Mouse (Mus musculus): ENCODE results near the gene Nudt17.
"Not testable (repeated sequence)": the region's sequence is repeated elsewhere in the genome, so short reads cannot be mapped to it uniquely, and the experiment has no call there.

Gene Nudt17

DNA sequence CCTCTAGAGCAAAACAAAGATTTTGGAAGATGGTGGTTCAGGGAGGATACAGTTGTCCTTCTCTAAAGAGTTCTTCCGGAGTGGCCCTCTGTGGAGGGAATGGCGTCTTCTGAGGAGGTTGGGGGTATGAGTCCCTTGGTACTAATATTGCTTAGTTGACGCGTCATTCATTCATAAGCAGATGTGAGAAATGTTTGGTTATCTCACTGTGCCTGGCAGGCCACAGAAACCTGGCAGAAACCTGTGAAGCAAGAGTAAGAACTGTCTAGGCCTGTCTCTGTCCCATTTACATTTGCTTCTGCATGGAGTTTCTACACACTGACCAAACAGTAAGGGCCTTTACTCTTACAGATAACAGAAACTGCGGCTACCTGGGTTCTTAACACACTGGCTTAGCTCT lies 36.8 kb downstream of the Nudt17 start:
- no peak for DNase-seq (ENCODE audit: low spot score in 2 of 2)

DNA sequence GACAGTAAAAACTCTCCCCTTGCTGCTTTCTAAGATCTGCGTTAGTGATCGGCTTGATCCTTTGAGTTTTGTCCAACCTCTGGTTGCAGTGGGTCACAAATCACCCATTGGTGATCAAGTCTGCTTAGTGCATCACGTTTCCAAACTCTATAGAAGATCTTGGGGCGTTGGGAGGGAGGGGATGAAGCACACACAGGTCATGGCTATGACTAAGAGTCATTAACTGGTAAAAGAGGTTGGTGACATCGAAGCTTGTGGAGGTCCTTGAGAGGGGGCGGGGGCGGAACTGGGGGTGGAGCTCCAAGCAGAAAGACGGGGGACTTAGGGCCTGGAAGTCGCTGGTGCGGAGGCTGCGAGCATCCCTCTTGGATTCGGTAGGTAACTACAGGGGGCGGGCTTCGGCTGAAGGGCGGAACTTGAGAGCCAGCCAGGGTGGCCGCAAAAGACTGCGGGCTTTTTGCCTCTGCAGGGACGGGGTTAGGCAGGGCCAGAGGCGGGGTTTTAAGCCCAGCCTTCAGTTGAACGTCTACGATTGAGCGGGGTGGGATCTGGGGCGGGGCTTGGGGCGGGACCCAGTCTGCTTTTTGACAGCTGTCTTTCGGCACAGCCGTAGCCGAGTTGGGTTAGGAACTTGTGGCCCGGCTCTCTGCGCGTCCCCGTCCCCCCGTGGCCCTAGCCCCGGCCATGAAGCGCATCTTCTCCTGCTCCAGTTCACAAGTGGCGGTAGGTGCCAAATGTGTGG lies 38.5 kb downstream of the Nudt17 start, which contains the start of gene Ankrd35:
Gene Ankrd35, plus strand, starts transcription at position 405 of the 742 bp plus-strand sequence.
- peak; percentile 32 to 64 for DNase-seq (ENCODE audit: low spot score in 2 of 2)

DNA sequence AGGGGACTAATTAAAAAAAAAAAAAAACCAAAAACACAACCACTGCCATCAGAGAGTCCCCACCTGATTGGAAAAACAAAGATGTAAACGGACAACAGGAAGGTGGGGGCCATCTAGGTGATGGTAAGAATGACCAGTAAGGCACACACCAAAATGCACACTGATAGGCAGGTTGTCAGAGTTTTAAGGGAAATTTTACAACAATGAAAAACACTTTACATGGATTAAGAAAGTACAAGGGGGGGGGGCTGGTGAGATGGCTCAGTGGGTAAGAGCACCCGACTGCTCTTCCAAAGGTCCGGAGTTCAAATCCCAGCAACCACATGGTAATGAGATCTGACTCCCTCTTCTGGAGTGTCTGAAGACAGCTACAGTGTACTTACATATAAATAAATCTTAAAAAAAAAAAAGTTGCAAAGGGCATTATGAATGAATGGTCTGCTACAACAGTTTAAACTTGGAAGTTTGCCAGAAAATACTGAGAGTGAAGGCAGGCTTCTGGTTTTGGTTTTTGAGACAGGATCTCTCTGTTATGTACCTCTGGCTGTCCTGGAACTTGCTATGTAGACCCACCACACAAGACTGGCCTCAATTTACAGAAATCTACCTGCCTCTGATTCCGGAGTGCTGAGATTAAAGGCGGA lies 39.8 kb downstream of the Nudt17 start:
- DNase-seq (ENCODE audit: low spot score in 2 of 2): no peak

DNA sequence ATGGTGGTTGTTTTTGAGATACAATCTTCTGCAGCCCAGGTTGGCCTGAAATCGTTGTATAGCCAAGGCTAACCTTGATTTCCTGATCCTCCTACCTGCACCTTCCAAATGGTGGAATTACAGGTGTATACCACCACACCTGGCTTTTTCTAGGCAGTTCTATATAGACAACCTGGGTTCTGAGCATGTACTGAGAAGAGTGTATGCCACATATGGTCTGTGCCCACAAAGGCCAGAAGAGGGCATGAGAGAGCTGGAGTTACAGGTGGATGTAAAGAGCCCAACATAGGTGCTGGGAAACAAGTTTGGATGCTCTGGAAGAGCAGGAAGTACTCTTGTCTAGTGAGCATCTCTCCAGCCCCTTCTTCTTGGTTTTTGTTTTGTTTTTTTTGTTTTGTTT lies 41.0 kb downstream of the Nudt17 start:
- no peak for DNase-seq (ENCODE audit: low spot score in 2 of 2)

DNA sequence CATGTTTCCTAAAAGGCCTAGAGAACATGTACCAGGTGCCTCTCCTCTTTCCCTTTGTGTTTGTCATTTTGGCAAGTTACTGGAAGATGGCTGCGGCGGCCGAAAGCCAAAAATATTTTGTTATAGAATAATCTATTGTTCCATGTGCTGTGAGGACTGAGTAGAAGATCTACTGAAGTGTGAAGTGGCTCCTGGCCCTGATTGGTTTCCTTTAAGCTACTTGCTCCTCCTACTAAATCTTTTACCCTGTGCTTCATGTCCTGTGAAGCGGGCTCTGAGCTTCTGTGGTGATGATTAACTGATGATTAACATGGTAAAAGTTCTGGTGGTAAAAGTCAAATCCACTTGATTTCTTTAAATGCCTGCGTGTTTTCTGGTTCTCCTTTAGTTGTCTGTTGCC lies 41.4 kb downstream of the Nudt17 start:
- no peak for DNase-seq (ENCODE audit: low spot score in 2 of 2)

DNA sequence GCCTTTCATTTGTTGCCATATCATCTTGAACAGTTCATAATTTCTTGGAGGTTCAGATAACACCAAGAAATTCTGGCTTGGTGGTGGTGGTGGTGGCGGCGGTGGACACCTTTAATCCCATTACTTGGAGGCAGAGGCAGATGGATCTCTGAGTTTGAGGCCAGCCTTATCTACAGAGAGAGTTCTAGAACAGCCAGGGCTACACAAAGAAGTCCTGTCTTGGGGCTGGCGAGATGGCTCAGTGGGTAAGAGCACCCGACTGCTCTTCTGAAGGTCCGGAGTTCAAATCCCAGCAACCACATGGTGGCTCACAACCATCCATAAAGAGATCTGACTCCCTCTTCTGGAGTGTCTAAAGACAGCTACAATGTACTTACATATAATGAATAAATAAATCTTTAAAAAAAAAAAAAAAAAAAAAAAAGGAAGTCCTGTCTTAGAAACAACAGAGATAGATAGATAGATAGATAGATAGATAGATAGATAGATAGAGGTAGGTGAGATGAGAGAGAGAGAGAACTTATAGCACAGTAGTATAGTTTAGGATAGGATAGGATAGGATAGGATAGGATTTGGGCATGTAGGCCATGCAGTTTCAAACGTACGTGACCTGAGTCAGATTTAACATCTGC lies 42.5 kb downstream of the Nudt17 start:
- DNase-seq (ENCODE audit: low spot score in 2 of 2): not testable (repeated sequence)

DNA sequence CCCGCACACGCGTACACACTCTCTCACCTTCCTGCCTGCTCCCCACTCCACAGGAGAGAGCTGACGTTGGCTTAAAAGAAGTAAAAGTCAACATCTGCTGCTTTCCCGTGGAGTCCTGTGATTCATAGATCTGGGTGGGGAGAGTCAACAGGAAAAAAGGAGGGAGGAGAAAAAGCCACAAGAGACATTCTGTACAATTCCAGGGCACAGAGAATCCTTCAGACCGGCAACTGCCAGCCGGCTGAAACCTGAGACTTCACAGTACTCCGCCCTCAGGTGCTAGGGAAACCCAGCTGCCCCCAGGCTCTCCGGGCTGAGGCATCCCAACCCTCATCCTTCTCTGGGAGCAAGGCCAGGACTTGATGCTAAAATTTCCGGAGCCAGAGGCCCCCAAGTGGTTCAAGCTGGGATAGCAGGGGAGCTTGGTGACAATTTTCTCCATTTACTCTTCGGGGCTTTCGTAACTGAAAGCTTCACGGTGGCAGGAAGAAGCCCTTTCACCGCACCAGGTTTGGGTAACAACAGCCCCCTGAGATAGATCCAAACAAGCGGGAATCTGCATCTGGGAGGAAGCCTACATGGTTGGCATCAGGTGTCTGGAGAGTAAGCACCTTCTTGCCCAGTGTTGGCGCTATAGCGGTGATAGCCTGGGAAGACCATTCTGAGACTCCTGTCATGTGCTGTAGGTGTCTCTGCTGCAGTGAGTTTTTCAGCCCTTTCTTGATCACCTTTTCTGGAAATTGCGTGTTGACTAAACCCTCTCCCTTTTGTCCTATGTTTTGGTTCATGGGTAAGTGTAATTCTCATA lies 44.7 kb downstream of the Nudt17 start:
- DNase-seq (ENCODE audit: low spot score in 2 of 2): peak; percentile 17 to 49

DNA sequence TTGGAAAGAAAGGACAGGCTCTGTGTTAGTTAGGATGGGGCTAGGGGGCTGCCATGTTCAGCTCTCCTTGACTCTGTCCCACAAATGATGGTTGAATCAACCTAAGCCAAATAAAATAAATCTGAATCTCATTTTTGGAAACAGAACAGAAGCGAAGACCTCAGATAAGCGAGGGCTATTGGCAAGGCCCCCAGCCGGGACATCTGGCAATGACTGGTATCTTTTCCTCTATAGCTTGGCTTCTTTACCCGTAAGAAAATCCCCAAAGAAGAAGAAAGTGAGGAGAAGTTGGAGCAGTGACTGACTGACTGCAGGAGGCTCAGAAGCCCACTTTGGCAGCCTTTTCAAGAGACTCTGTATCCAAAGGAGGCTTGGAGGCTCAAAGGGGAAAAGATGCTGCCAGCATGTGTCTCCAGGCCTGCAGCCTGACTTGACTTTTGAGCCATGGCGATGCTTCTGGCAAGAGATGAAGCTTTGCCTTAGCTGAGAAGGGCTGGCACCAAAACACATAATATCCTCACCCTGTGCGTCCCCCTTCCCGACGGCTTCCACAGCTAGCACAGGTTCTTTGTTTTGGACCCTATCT lies 45.5 kb downstream of the Nudt17 start:
- no peak for DNase-seq (ENCODE audit: low spot score in 2 of 2)

DNA sequence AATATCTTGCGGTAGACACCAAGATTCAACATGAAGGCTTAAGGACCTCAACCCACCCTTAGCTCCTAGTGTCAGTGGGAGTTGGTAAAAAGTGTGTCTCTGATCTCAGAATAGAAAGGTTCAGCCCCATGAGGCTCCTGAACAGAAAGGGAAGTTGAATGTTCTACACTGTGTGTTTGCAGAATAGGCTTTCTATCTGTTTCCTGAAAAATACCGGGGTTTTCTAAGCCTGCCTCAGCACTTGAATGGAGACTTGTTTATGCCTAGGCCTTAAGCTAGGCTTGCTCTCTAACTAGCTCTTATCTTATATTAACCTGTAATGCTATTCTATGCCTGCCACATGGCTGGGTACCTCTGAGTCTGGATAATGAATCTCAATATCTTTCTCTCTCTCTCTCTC lies 47.5 kb downstream of the Nudt17 start:
- DNase-seq (ENCODE audit: low spot score in 2 of 2): no peak
